11 mouse cellular contexts compared by ENCODE assay signal in genomic region chr5:31636636-31637253, GRCm38 (mm10). TPM values are rescaled to one million over a fixed set of nuclear protein-coding genes. Genes with fewer than 3 reads are reported as not detected.
DNase-seq lines count a peak whose midpoint lies in the region; TF ChIP-seq lines count a peak whose summit lies in the region.
"Had no signal": no experiment of that assay in that cellular context is flagged by ENCODE, and none has a peak within 500 bp of the region (broad histone marks: within the 10 kb centered on the region; RNA-seq: fewer than 3 reads in every experiment).

No protein-coding gene starts in this region.

- H3K27ac ChIP-seq in gastrocnemius, adult 2 months = peak overlapping the region; percentile 63
- H3K27ac ChIP-seq in embryonic fibroblast, embryonic 13.5 days (ENCODE audit: insufficient read depth, low read length) = peak overlapping the region; percentile 59
- H3K27ac ChIP-seq: kidney, embryonic 15.5 days had no signal

- DNase-seq in gastrocnemius, adult 2 months = no peak
- no peak for DNase-seq in gastrocnemius, postnatal 10 days
- peak; percentile 65 for DNase-seq in 3T3-L1 (ENCODE audit: low read depth, low spot score)
- DNase-seq in ovary, postnatal 10 days (ENCODE audit: low spot score) = no peak
- no peak for DNase-seq in layer of hippocampus, adult 18-20 months (ENCODE audit: low spot score in 2 of 2)
- DNase-seq in layer of hippocampus, adult 9-10 months (ENCODE audit: low spot score) = no peak
- DNase-seq: cerebellum, adult 11 months; midbrain, embryonic 14.5 days had no signal

- peaks cover 86% of the 10 kb centered on the region for H3K36me3 ChIP-seq in megakaryocyte, embryonic 14.5 days (replicated peaks; ENCODE audit: low read length)

- H3K4me3 ChIP-seq in gastrocnemius, adult 2 months = no peak overlapping the region
- H3K4me3 ChIP-seq in embryonic fibroblast, embryonic 13.5 days (ENCODE audit: insufficient read depth, low read length) = no peak overlapping the region
- peak overlapping the region; percentile 51 for H3K4me3 ChIP-seq in megakaryocyte, embryonic 14.5 days (replicated peaks)
- H3K4me3 ChIP-seq: kidney, embryonic 15.5 days had no signal

- no peaks in the 10 kb centered on the region for H3K27me3 ChIP-seq in megakaryocyte, embryonic 14.5 days (replicated peaks)
- H3K27me3 ChIP-seq: kidney, embryonic 15.5 days had no signal

- peaks cover 15% of the 10 kb centered on the region for H3K4me1 ChIP-seq in embryonic fibroblast, embryonic 13.5 days (ENCODE audit: control insufficient read depth, insufficient read depth, low read length)
- H3K4me1 ChIP-seq in megakaryocyte, embryonic 14.5 days = peaks cover 41% of the 10 kb centered on the region

- intact Hi-C loops in gastrocnemius, adult 2 months (cut with DNase I) = no loop called here

- TF ChIP-seq CTCF in gastrocnemius, adult 2 months (IDR thresholded peaks at IDR 0.05) = no peak
- TF ChIP-seq CTCF in embryonic fibroblast, embryonic 13.5 days (IDR thresholded peaks at IDR 0.05; ENCODE audit: borderline replicate concordance, insufficient read depth, low read length) = no peak

- no peaks in the 10 kb centered on the region for H3K9me3 ChIP-seq in megakaryocyte, embryonic 14.5 days
- H3K9me3 ChIP-seq: kidney, embryonic 15.5 days had no signal

- TF ChIP-seq POLR2A in embryonic fibroblast, embryonic 13.5 days (IDR thresholded peaks at IDR 0.05; ENCODE audit: low read depth, low read length) = no peak

RNA-seq across cellular contexts. Expression of gene Mrpl33, which starts 40.0 kb away (rescaled TPM):
- total RNA-seq in gastrocnemius, adult 2 months (2021) = 100 to 1,000 TPM; 221 to 296 TPM
- total RNA-seq in gastrocnemius, postnatal 10 days (2021) = 100 to 1,000 TPM; 259 to 272 TPM
- 165 and 191 TPM in 2 replicates for polyA plus RNA-seq in embryonic fibroblast, embryonic 13.5 days (2011; ENCODE audit: insufficient read length, low read depth, missing spikeins)
- 6.0 TPM in 1 of 2 replicates, not detected in the other for polyA plus RNA-seq in megakaryocyte, embryonic 14.5 days (2012; ENCODE audit: insufficient read depth, low replicate concordance)
- 10 to 100 TPM; 84.8 to 90.4 TPM for total RNA-seq in layer of hippocampus, adult 18-20 months (2021)
